Mouse (Mus musculus): ENCODE measurements around the gene Lpgat1.

DNA sequence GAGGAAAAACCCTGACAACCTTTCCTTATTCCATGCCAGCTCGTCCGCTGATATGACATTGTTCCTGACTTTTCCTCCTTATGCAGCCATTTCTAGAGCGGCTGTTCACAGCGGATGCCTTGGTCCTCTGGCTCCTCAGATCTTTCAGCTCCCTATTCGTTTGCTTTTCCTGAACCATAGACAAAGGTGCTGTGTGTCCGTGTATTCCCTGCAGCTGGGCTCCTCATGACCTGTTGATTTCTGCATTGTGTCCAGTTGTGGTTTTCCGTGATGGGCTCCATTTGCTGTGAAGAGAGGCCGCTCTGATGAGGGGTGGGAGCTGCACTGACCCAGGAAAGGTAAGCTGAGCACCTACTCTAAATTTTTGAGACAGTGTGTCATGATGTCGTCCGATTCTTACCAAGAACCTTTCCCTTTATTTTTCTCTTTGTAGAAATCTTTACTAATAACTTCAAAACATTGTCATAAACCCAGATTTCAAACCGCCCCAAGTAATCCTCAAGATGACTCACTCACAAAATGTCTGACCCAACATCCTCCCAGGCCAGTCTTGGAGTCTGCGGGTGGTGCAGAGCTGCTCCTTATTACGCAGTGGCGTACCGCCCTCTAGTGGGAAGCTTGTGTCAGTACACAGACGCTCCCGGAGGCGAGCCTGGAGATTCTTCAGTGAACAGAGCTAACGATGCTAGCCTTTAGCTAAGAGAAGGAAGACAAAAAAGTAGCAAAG, 99.9 kb downstream of the Lpgat1 start:
- TF ChIP-seq CTCF (IDR thresholded peaks at IDR 0.05; ENCODE audit: low read depth) = peak; percentile 98
- no peak for TF ChIP-seq EP300 (IDR thresholded peaks at IDR 0.05; ENCODE audit: low read depth)
